Mouse (Mus musculus) gastrocnemius, adult 8-10 months (tissue): ENCODE results near the gene Olfr136. TPM values are rescaled to one million over a fixed set of nuclear protein-coding genes. Genes with fewer than 3 reads are reported as not detected.

Experiments used
- DNase-seq, 2 experiments: peaks; one replicate each; pipeline ENCODE4 v3.0.0; 2022; ENCODE audit warnings: low spot score in 2 of 2
- total RNA-seq, 4 experiments: library from RNA; stranded (reverse); gene quantifications; 2 replicates each; pipeline ENCODE4 v1.2.4; 2022

Gene Olfr136
- not detected for total RNA-seq

DNA sequence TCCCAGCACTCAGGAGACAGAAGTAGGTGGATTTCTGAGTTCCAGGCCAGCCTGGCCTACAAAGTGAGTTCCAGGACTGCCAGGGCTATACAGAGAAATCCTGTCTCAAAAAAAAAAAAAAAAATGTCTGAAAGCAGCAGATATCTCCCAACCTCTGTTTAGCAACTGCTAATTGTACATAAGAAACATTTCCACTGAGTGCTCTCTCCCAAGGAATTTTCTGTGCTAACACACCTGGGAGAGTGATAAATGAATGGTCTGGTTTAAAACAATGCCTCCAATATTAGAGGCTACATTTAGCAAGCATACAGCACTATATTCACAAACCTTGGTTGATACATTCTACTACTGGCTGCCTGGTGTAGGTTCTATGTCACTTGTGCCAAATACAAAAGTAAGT is at the start of gene Olfr136:
TSS of gene Olfr136 (plus strand) at position 301 of the 400 bp plus-strand sequence.
- DNase-seq: no peak

DNA sequence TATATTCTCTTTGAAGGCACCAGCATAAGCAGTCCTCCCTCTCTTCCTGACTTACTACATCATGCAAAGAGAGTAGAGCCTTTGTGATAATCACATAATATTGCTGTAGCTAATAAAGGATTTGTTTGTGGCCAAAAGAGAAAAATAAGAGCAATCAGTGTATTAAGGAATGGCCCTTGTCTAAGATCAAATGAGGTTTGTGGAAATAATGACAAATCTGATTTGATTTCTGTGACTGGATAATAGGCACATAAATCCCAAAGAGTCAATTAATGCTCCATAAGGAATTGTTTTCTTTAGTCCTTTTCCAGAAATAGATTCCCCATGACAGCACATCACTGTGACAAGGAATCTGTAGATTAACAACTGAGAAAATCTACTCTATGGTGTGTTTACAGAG is 22.2 kb upstream of the Olfr136 start, which contains the start of gene Olfr137:
TSS of gene Olfr137 (minus strand) at position 101 of the 400 bp plus-strand sequence.
- DNase-seq: no peak

Other genes starting within 250 kb of the Olfr136 start
- gene Olfr131, start 241.1 kb upstream of the Olfr136 start, total RNA-seq: not detected
- not detected for gene Olfr132, start 195.3 kb upstream of the Olfr136 start, total RNA-seq
- gene Olfr133, start 184.6 kb upstream of the Olfr136 start, total RNA-seq: not detected
- gene Olfr134, start 158.4 kb upstream of the Olfr136 start, total RNA-seq: not detected
- not detected for gene Olfr135, start 125.5 kb upstream of the Olfr136 start, total RNA-seq
- not detected for gene Olfr138, start 68.8 kb upstream of the Olfr136 start, total RNA-seq
- not detected for gene Olfr137, start 22.3 kb upstream of the Olfr136 start, total RNA-seq
- not detected for gene Esp36, start 90.4 kb downstream of the Olfr136 start, total RNA-seq
- not detected for gene Esp34, start 224.4 kb downstream of the Olfr136 start, total RNA-seq